Mouse (Mus musculus): ENCODE data around the gene Cd5.
A peak's percentile ranks its signal among the peaks of the same experiment; 100 is the strongest.

Gene Cd5

DNA sequence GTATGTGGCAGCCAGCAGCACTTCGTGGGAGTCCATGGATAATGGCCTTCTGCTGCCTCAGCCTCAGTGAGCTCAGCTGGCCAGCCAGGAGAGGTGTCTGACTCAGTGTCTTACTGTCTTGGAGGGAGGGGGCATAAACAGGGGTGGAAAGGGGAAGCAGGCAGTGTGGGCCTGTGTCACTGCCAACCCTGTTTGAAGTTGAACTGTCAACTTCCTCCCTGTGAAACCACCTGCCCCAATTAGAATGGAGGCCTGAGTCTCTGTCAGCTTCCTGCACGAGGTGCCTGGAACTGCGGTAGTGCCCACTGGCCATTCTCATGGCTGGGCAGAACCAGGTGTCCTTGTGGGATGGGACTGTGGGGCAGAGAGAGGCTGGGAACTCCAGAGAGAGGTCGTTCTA, at the start of gene Cd5:
Cd5 (minus strand) TSS at position 192 of the 400 bp plus-strand sequence.
- peak; percentile 89 for DNase-seq (ENCODE audit: low read depth, low spot score)

DNA sequence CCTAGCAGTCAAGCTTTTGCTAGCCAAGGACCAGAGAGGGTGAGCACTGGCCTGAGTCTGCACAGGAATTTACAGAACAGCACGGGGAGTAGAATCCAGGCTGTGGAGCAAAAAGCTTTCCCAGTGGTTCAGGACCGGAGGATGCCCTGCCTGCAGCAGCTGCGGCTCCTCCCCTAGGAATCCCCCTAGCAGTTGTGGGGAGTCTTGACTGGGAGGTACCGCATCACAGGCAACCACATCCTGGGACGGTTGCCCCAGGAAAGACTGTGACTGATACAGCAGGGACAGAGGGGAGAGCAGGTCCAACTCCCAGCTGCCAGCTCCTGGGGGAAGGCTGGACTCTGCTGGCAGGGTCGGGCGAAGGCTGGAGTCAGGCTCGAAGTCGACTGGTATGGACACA, 49.4 kb upstream of the Cd5 start:
- DNase-seq (ENCODE audit: low read depth, low spot score), result peak; percentile 84

DNA sequence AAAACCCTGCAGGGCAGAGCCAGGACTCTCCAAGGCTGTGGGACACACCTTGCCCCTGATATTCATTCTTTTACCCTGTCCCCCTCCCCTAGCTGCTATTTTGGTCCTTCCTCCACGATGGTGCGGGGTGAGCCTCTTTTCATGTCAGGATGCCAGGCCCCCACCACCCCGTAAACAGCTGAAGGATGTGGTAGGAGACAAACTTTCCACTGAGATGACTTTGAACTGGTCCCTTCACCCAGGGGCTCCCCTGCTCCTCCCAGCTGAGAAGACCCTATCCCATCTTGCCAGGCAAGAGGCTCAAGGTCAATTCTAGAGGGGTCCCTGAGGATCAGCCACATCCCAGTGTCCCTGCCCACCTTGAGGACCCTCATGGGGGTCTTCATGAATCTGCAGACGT, 48.6 kb upstream of the Cd5 start:
- peak; percentile 84 for DNase-seq (ENCODE audit: low read depth, low spot score)

DNA sequence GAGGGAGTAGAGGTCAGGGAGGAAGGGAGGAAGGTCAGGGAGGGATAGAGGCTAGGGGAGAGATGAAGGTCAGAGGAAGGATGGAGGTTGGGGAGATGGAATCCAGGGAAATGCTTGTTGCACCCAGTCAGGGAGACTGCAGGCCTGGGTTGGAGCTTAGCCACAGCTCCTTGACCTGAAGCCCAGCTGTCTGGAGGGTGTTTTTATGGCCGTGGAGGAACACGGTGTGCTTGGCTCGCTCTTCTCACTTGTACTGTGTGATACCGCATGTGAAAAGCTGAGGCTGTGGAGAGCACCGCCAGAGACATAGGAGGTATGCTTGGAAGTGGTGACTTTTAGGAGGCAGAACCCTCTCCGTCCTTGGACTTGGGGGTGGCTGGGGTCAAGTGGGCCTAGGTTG, 48.0 kb upstream of the Cd5 start:
- no peak for DNase-seq (ENCODE audit: low read depth, low spot score)

DNA sequence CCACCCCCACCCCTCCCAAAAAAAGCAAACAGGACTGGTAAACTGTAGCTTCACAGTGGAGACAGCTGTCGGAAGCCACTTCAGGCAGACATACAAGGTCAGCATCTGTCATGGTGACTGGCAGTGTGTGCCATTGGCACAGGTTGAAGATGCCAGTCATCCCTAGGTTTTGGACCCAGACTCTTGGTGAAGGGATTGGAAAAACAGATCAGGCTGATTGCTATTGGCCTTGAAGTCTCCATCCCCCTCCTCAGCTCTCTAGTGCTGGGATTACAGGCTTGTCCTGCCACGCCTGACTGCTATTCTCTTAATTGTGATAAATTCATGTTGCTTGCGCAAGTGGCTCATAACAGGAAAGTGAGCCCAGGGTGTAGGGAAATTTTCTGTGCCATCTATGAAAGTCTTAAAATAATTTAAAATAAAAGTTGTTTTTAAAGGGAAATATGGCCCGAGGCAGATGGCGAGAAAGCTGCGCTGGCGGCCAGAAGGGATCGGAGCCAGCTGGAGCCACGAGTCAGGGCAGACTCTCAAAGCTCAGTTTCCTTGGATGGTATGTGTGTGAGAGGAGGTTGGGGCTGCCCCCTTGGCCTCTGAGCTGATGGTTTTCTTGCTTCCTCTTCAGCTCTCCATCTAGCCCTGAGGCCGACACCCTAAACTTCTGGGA, 46.1 kb upstream of the Cd5 start:
- DNase-seq (ENCODE audit: low read depth, low spot score), result no peak

DNA sequence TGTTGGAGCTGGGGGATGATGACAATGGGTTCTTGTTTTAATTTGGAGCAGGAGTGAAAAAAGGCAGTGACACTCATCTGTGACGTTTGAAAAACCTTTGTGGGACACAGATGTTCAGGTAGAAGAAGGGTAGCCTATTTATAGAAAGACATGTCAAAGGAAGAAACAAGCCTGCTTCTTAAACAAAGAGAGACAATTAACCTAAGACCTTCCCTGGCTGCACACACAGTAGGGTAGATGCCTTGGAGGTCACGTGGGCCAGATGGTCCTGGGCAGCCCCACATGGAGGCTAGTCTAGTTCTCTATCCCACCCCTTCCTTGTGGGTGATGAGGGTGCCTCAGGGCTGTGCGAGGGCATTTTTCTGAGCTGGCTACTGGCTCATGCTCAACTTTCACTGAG, 45.3 kb upstream of the Cd5 start:
- peak; percentile 59 for DNase-seq (ENCODE audit: low read depth, low spot score)

DNA sequence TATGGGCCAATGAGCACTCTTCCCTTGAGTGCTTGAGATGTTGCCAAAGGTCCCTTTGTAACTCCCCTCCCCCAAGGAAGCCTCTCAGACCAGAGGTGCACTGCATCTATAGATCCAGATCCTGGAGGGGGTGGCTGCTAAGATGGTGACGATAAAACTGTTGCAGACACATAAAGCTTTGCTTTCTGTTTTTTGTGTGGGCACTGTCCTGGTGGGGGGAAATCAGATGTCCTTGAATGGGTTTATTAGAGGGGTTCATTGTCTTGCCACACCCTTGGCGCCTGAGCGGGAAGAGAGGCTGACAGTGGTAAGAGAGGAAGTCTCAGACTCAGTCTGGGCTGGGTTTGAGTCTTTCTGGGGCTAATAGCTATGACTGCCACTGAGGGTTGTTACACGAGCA, 44.4 kb upstream of the Cd5 start:
- DNase-seq (ENCODE audit: low read depth, low spot score), result peak; percentile 67

DNA sequence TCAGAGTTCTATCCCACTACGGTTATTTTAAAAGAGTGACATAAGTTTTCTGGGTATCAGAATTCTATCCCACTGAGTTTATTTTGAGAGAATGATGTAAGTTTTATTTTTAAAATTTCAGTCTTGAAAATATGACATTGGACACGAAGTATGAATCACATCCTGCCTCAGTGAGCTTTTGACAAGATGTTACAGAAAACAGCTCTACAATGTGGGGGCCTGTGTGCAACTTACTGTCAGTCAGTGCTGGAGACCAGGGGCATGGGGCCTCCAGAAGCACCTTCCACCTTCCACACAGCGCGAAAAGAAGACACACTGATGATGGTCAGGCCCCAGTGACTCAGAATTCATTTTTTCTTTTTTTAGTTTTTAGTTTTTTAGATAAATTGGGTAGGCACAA, 42.8 kb upstream of the Cd5 start:
- DNase-seq (ENCODE audit: low read depth, low spot score), result peak; percentile 46

DNA sequence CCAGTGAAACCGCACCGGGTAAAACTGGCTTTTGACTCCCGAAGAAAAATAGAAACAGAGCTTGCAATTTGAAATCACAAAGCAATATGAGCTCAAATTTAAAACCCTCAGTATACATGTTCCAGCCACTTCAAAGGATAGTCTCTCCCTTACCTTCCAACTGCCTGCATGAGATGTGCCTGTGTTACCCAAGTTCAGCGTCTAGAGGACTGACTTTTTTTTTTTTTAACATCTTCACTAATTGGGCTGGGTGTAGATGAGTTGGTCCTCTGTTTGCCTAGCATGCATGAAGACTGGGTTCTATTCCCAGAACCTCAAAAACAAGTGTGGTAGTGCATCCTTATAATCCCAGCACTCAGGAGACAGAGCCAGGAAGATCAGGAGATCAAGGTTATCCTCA, 38.1 kb upstream of the Cd5 start:
- peak; percentile 66 for DNase-seq (ENCODE audit: low read depth, low spot score)

DNA sequence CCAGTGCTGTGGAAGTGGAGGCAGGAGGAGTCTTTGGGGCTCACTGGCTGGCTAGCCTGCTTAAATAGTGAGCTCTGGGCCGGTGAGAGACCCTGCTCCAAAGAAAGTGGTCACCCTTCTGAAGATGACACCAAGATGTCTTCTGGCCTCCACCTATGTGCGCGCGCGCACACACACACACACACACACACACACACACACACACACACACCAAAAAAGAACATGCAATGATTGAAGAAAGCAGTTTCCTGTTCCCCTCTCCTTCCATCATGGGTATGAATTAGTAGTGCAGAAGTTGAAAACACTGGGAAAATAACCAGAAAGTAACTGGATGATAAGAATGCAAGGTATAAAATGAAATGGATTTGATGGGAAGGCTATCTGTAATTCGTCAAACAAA, 35.3 kb upstream of the Cd5 start:
- peak; percentile 50 for DNase-seq (ENCODE audit: low read depth, low spot score)

DNA sequence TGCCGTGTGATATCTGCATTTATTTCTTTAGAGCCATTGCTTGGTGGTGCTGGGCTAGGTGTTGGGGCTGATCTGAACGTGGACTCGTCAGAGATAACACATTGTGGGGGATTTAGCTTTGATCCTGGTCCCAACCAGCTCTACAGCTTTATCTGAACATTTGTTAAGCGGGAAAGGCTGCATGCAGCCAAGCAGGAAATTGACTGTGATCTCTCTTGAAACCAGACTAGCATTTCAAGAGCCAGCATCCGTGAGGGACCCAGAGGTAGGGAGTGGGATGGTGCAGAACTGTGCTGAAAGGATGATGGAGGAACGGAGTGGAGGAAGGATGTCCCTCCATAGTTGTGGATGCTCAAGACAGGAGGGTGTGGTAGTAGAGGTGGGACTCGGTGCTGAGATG, 34.6 kb upstream of the Cd5 start:
- no peak for DNase-seq (ENCODE audit: low read depth, low spot score)

DNA sequence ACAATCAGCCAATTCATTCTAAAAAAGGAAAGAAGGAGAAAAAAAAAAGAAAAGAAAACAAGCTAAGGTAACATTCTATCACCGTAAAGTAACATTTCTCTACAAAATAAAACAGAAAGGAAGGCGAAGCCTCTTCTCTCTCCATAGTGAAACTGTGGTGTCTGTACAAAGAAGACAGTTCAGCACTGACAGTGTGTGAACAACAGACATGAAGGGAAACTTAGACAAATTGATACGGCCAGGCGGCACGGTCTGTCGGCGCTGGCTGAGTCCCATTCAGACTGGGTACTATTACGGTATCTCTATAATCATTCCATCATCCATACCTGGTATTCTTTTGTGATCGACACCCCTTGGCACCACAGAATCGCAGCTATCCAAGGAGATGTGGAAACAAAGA, 34.1 kb upstream of the Cd5 start:
- no peak for DNase-seq (ENCODE audit: low read depth, low spot score)

DNA sequence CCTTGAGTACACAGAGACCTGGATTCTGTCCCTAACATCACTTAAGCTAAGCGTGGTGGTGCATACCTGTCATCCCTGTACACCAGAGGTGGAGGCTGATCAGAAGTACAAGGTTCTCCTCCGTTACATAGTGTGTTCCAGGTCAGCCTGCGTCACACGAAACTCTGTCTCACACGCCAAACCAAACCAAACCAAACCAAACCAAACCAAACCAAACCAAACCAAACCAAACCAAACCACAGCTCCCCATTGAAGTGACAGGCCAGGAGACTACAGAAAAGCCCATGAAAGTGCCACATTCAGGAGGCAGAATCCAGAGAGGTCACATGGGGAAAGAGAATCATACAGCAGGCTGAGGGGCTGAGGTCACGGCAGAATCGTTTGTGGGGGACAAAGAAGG, 33.2 kb upstream of the Cd5 start:
- peak; percentile 52 for DNase-seq (ENCODE audit: low read depth, low spot score)

DNA sequence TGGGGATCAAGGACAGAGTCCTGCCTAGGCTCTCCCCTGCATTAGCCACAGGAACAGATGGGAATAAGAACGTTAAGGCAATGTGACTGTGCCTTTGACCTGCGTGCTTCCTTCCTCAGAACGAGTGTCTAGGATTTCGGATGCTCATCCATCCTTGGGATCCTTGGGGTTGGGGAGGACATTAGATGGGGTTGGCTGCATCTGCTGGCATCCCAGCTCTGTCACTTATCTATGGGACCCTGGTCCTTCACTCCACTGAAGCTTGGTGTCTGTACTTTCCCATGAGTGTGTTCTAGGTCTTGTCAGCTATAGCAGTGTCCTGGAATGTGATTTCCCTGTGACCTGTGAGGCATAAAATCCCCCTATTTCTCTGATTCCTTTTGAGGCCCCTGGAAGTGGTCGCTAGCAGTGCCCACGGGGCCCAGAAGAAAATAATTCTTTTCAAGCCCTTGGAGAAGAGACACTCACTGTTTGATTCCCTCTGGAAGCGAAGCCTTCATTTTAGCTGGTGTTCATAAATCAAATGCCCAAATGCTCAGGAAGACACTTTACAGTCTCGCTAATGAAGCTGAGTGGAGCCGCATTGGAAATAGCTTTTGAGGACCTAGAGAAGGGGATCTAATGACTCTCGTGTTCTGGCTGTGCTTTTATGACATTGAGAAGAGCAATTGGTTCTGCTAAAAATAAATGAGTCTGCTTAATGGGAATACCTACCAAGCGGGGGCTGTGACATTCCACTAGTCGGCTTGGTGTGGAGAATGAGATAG, 30.8 kb upstream of the Cd5 start:
- no peak for DNase-seq (ENCODE audit: low read depth, low spot score)

DNA sequence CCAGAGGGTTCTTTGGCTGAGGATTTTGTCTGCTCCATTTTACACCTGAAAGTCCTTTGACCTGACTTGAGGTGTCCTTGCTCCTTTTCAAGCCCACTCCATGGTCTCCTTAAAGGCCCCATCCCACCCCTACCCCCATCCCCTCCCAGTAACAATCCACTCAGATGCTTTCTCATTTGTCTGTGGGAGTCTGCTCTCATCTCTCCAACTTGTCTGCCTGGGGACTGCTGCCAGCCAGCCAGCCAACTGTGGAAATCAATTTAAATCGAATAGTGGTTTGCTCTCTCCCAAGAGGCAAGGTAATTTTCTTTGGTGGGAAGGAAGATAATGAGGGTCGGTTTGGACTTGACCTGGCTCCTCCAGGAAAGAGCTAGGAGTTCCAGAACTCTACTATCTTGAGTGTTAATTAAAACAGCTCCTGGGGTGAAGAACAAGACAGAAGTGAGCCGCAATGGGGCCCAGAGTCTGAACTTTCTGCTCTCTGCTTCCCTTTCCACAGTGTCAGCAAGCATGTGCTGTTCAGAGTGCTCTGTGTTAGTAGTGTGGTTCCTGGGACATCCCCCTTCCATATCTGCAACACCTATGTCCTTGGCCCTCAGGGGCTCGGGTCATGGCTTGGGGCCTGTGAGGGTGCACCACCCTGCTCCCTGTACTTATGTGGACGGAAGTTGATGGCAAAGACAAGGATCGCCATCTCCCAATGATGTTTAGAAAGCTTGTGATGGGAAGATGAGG, 30.1 kb upstream of the Cd5 start:
- no peak for DNase-seq (ENCODE audit: low read depth, low spot score)

DNA sequence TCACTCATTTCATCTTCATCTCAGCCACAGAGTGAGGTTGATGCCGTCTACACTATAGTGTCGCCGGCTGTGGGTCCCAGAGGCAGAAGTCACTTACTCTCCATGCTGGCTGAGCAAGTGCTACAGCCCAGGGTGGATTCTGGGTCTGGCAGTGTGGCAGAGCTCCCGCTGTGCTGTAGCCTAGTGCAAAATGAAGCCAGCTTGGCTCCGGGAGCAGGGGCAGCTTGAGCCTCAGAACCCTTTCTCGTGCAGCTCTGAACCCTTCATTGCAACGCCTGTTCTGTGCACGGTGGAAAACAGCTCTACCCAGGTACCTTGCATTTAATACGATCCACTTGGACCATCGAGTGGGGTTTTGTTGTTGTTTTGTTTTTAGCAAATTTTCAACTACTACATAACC, 28.8 kb upstream of the Cd5 start:
- DNase-seq (ENCODE audit: low read depth, low spot score), result peak; percentile 8

DNA sequence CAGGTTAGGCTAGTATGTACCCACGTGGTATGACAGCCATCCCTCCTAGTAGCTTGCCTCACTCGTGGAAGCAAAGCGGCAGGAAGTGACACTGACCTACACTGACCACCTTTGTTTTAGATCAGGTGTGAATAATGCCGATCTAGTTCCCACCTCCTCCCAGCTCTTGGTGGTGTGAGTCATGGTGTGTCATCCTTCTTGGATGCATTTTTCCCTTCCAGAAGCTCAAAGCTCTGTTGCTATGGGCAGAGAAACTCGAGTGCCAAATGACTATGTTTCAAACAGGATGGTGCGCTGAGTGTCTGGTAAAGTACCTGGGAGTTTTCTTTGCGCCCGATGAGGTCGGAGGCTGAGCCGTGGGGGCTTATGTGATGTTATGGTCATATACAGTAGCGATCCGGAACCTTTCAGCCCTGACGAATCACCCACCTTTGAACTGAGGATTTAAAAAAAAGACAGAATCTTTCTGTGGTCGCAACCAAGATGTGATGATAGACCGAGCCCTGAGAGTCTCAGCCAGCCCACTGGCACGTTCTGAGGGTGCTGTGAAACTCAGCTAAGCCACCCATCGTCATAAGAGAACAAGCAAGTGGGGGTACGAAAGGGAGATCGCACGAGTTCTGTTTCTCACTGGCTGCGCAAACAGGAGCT, 24.7 kb upstream of the Cd5 start:
- DNase-seq (ENCODE audit: low read depth, low spot score), result peak; percentile 89

DNA sequence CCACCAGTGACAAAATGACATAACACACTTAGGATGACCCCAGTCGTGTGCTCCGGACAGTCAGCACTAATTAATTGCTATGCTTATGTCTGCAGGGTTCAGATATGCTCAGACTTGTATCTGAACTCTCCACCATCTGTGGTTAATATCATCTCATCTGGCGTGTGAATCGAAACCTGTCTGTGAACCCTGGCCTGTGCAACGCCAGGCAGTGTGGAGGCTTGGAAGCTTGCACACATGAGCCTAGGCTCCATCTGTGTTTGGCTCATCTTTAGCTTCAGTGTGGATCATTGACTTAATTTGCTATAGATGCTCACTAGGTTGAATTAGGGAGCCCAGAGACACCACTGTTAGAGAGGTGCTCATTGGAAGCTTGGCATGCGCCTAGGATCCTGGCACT, 23.7 kb upstream of the Cd5 start:
- peak; percentile 57 for DNase-seq (ENCODE audit: low read depth, low spot score)

DNA sequence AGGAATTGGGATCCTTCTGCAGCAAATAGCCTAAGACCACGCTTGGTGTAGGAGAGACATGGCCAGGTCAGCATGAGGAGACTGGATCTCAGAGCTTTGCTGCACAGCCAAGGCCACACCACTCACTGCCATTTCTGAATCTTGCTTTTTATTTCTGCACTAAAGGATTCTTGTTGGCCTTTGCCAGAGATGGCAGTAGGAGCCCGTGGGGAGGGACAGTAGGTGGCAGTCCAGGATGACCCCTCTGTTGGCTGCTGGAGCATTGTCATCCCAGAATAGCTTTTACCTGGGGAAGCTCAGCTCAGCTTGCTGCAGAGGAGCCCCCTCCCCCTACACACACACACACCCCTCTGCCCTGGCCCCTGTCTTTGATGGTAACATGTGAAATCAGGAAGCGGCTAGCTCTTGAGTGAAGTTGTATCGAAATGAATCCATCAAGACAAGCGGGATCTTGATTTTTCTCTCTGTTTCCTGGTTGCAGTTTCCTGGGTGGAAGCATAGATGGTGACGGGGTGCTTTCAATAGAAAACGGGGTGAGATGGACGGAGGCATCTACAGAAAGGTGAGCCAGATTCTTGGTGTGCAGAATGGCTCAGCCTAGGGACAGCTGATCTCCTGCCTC, 23.1 kb upstream of the Cd5 start:
- DNase-seq (ENCODE audit: low read depth, low spot score), result peak; percentile 67

DNA sequence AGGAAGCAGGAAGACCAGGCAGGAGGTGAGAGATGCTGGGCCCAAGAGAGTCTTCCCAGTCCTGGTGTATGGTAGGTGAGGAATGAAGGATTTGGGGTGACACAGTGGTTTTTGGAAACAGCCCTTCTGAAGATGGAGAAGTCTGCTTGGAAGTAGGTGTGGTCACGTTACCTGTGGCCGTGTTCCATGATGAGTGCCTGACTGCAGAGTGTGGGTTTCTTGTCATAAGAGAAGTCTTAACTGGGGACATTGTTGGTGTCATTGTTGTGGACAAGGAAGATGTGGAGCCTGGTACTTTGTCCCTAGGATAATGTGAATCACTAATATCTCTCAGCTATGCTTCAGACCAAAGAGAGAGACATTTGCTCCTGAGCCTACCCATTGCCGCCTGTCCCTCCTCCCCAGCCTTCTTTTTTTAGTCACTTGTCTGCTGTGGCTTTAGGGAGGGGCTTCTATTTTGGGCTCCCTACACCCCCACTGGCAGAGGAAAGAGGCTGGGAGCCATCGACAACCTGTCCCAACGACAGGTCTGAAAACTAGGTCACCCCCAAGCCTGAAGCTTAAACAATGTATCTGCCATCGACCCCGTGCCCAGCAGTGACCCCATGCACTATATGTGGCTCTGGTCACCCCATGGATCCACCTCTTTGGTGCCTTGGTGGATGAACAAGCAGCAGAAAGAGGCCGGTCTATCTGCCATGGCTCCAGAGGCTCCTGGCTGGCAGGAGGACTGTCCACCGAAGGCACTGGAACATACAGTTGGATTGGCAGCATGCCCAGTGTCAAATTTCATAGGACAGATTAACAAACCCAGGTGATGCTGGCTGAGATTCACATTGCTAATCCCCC, 21.4 kb upstream of the Cd5 start:
- DNase-seq (ENCODE audit: low read depth, low spot score), result peak; percentile 57

DNA sequence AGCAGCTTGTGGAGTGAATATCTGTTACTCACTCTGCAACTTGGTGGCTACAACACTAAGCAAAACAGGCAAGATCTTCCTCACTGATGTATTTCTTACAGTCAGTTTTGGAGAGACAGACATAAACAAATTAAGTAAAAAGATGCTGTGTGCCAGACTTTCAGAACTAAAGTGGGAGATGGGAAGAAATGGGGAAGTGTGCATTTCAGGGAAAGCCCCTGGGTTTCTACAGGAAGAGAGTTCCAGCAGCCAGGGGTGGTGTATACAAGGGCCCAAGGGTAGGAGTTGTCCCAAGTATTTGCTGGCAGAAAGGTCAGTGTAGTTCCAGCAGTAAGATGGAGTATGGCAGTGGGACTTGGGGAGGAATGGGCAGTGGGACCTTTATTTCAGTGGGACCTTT, 20.7 kb upstream of the Cd5 start:
- DNase-seq (ENCODE audit: low read depth, low spot score), result no peak

Data from CD4-positive helper T cell, adult 2 months (primary cell).